Mouse (Mus musculus): ENCODE measurements around the gene Abce1. TPM values are rescaled to one million over a fixed set of nuclear protein-coding genes. Genes with fewer than 3 reads are reported as not detected.
"Not testable (repeated sequence)": the region's sequence is repeated elsewhere in the genome, so short reads cannot be mapped to it uniquely, and the experiment has no call there.

The Abce1 gene
- total RNA-seq (2021): 10 to 100 TPM; 45.8 to 54.2 TPM
- long read RNA-seq, experiment 1, transcript Abce1-201 (18 exons, 3,793 nt): major isoform, 49 of 53 reads
- long read RNA-seq, experiment 1, partial matches to known transcripts: 1 of 53 reads
- long read RNA-seq, experiment 1, other reads (novel, unspliced or antisense): 3 of 53 reads
- long read RNA-seq, experiment 2, transcript Abce1-201 (18 exons, 3,793 nt): major isoform, 59 of 66 reads
- long read RNA-seq, experiment 2, partial matches to known transcripts: 2 of 66 reads
- long read RNA-seq, experiment 2, other reads (novel, unspliced or antisense): 5 of 66 reads

GRCm38 (mm10) chr8:79711064-79711961 is at the start of gene Abce1, which contains the start of gene Anapc10:
Gene Abce1, minus strand, starts transcription at chr8:79711740.
Gene Anapc10, plus strand, starts transcription at chr8:79711820.
- intact Hi-C loops (cut with DNase I): loop anchor here (5.0 to 10.0 kb wide), 2 partner anchors 74 to 1303 kb away; partner anchors contain the start of genes Otud4 and Usp38
- DNase-seq: peak; percentile 99

- no peak for DNase-seq
- intact Hi-C loops (cut with DNase I): no loop called here
Measured at GRCm38 (mm10) chr8:79750305-79750704, 38.8 kb upstream of the Abce1 start.

DNA sequence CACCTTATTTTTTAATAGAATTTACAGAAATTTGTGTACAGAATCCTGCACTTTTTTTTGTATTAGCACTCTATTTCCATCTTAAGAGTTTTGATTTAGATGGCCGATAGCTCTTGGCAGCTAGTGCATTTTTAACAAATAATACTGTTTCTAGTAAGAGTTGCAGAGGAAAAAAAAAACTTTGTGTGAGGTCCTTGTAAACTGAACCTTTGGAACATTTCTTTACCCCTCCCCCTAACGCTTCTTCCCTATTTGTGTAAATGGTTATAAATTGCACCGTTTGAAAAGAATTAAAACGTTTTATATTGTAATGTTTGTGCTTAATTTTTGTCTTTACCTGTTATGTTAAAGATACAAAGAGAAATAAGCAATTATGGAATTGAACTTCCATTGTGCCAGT is 37.1 kb upstream of the Abce1 start:
- no peak for DNase-seq
- intact Hi-C loops (cut with DNase I): no loop called here

DNA sequence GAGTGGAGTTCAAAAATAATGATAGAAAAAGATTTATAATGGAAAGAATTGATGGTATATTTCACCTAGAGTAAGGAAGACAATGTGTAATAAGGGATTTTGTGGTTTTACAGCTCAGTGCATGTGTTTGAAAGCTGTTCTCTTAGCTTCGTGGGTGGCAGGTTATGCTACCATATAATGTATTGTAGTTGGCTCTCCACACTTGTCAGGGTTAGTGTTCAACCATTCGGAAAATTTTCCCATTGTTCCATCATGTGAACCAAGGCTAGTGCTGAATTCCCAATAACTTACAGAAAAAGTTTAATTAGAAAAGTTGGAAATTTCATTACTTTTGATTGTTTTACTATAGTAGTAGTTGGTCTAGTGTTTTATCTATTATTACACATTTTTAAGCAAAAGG is 36.6 kb upstream of the Abce1 start:
- no peak for DNase-seq
- intact Hi-C loops (cut with DNase I): no loop called here

- DNase-seq: peak in 1 of 2 experiments; percentile 34
- intact Hi-C loops (cut with DNase I): loop anchor here (2.0 to 5.0 kb wide), 2 partner anchors 748 to 953 kb away; no protein-coding TSS in a partner anchor
Measured at GRCm38 (mm10) chr8:79734304-79734703, 22.8 kb upstream of the Abce1 start.

- no peak for DNase-seq
- intact Hi-C loops (cut with DNase I): no loop called here
Measured at GRCm38 (mm10) chr8:79727900-79728299, 16.4 kb upstream of the Abce1 start.

GRCm38 (mm10) chr8:79724589-79724988 is 13.0 kb upstream of the Abce1 start:
- intact Hi-C loops (cut with DNase I): no loop called here

DNA sequence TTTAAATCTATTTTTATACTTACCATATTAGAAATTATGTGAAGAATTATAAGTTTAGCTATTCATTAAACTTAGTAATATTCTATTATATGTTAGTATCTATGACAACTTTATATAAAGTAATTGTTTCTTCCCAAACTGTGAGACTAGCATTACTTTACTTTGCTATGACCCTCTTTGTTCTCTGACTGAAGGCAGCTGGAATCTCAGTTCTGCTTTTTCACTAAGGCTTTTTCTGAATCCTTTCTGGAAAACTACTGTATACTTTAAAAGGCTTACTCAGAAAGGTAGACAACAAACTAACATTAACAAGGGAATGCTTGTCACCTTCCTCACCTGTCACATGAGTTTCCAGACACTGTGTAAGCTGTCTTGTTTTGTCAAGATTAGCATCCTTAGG is 11.8 kb upstream of the Abce1 start:
- no peak for DNase-seq
- intact Hi-C loops (cut with DNase I): no loop called here

More at GRCm38 (mm10) chr8:79724589-79724988, 13.0 kb upstream of the Abce1 start:
- no peak for DNase-seq

DNA sequence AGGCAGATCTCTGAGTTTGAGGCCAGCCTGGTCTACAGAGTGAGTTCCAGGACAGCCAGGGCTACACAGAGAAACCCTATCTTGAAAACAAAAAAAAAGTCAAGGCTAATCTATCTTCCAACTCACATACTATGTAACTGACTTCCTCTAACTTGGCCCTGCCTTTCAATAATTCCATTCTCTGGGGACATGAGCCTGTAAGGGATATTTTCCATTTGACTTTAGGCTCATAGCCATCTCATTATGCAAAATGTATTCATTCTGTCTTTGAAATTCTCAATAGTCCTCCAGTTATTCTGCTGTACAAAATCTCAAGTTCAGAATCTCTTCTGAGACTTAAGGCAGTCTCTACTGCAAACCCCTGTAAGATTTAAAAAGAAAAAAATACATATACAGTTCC is 10.0 kb upstream of the Abce1 start:
- intact Hi-C loops (cut with DNase I): no loop called here
- DNase-seq: no peak

DNA sequence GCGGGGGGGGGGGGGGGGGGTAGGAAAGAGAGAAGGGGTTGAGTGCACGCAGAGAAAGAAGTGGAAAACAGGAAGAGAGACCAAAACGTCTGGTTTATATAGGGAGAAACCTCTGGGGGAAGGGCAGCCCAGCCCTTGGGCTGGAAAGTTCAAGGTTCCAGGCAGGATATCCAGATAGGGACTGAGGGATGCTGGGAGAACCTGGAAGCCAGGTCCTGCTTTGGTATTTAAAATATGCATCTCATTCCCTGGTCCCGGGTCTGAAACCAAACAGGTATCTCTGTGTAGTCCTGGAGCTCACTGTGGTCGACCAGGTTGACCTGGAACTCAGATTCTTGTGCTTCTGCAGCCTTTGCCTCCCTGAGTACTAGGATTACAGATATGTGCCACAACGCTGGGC is 1.1 kb upstream of the Abce1 start:
- DNase-seq: no peak
- intact Hi-C loops (cut with DNase I): loop anchor here (5.0 to 10.0 kb wide), 2 partner anchors 75 to 1302 kb away; partner anchors contain the start of genes Otud4 and Usp38

GRCm38 (mm10) chr8:79706687-79707086 is 4.9 kb downstream of the Abce1 start:
- intact Hi-C loops (cut with DNase I): loop anchor here (10.0 kb wide), 1 partner anchor 998 kb away; no protein-coding TSS in a partner anchor
- no peak for DNase-seq

DNA sequence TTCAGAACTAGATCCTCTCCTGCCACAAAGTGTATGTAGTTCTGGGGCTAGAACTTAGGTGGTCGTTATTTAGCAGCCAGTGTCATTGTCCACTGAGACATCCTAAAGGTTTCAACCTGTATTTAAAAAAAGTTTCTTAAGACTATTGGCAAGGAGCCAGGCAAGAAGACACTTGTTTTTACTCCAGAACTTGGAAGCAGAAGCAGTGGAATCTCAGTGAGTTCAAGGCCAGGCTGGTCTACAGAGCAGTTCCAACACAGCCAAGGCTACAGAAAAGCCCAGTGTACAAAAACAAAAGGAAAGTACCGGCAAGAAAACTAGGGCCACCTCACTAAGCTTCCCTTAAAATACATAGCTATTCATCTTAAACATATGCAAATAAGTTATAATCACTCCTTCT is 19.0 kb downstream of the Abce1 start:
- DNase-seq: no peak
- intact Hi-C loops (cut with DNase I): no loop called here

GRCm38 (mm10) chr8:79685927-79686326 is 25.6 kb downstream of the Abce1 start:
- DNase-seq; intact Hi-C loops (cut with DNase I): not testable (repeated sequence)

DNA sequence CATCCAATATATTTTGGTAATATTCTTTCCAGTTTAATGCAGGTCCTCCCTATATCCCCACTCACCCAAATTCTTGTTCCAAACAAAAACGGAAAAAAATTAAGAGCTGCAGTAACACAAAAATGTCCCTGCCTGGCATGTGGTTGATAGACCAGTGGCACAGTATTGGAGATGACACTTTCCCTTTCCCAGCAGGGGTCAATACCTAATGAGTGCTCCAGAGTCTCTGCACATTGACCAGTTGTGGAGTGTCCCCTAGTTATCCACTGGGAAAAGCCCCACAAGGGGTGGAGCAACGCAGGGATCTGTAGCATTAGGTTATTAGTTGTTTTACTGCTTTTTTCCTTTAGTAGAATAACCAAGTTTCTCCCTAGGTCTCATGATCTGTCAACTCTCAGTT is 30.6 kb downstream of the Abce1 start:
- intact Hi-C loops (cut with DNase I): no loop called here
- no peak for DNase-seq

GRCm38 (mm10) chr8:79680555-79680954 is 31.0 kb downstream of the Abce1 start:
- intact Hi-C loops (cut with DNase I): no loop called here
- peak; percentile 23 to 33 for DNase-seq

GRCm38 (mm10) chr8:79680083-79680482 is 31.5 kb downstream of the Abce1 start:
- intact Hi-C loops (cut with DNase I); DNase-seq: not testable (repeated sequence)

DNA sequence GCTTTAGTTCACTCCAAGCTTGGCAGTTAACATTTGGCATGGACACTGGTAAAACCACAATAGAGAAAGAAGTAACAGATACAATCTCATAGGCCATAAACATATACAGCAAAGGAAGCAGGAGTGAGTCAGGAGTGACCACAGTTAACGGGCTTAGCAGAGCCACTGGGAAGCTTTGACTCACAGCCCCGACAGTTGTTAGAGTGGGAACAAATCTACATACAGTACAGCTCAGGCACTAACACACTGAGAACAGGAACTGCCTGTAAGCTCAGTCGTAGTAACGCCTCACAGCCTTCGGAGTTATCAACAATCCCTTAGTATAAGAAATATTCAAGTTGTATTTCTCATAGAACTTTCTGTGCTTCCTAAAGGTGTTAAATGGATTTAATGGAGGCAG is 32.5 kb downstream of the Abce1 start:
- no peak for DNase-seq
- intact Hi-C loops (cut with DNase I): no loop called here

- intact Hi-C loops (cut with DNase I): no loop called here
Measured at GRCm38 (mm10) chr8:79676461-79676860, 35.1 kb downstream of the Abce1 start.

DNA sequence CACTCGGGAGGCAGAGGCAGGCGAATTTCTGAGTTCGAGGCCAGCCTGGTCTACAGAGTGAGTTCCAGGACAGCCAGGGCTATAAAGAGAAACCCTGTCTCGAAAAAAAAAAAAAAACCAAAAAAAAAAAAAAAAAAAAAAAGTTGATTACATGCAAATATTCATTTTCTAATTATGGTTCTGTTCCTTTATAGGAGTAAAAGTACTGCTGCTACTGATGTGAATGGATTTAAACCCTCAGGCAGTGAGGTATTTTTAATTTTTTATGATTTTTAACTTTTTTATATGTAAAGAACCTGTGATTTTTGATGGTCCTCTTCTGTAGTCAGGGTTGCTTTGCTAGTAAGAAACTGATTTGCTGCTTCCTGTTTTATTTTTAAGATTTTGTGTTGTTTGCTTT is 52.8 kb downstream of the Abce1 start:
- DNase-seq; intact Hi-C loops (cut with DNase I): not testable (repeated sequence)

More at GRCm38 (mm10) chr8:79676461-79676860, 35.1 kb downstream of the Abce1 start:
- no peak for DNase-seq

DNA sequence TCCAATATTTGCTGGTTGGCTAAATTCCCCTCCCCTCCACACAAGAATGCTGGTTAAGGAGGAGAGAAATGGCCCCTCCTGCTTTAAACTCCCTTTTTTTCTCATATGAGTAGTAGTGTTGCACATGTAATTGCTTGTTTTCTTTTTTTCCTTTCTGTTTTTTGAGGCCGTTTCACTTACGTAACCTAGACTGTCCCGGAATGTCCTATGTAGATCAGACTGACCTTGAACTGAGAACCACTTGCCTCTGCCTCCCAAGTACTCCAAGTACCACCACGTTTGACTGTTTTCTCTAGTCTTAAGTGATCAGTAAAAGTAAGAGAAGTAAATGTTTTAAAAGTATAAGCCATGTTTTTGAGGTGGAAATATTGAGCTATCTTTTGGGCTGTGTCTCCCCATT is 57.8 kb downstream of the Abce1 start:
- DNase-seq: no peak
- intact Hi-C loops (cut with DNase I): no loop called here

DNA sequence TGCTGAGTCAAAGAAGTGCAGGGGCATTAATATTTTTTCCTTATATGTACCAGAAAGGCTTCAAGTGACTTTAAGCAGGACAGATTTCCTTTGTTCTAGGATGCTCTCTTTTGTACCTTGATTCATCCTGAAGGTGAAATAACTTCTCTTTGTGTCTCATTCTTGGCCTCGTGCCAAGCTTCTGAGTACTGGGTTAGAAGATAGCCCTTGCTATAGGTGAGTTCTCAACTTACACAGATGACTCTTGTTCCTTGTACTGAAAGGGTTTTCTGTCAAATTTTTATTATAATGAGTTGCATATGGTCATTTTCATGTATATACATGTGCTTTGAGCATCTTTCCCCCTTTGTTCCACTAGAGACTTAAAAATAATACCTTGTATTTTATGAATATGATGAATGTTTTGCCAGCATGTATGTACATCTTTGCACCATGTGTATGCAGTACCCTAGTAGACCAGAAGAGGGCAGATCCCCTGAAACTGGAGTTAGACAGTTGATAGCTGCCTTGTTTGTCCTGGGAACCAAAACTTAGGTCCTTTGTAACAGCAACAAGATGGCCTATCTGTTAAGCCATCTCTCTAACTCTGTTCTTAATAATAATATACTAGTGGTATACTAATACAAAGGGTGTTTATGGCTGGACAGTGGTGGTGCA is 61.3 kb downstream of the Abce1 start:
- intact Hi-C loops (cut with DNase I): no loop called here

More for the DNA sequence above, 61.3 kb downstream of the Abce1 start:
- peak in 1 of 2 experiments; percentile 32 for DNase-seq
